Mouse (Mus musculus): Measurements from ENCODE around the gene Dbr1. TPM values are rescaled to one million over a fixed set of nuclear protein-coding genes. Genes with fewer than 3 reads are reported as not detected.
A peak's percentile ranks its signal among the peaks of the same experiment; 100 is the strongest.

Dbr1 gene
- polyA plus RNA-seq, 1 experiment = 7.5 TPM

DNA sequence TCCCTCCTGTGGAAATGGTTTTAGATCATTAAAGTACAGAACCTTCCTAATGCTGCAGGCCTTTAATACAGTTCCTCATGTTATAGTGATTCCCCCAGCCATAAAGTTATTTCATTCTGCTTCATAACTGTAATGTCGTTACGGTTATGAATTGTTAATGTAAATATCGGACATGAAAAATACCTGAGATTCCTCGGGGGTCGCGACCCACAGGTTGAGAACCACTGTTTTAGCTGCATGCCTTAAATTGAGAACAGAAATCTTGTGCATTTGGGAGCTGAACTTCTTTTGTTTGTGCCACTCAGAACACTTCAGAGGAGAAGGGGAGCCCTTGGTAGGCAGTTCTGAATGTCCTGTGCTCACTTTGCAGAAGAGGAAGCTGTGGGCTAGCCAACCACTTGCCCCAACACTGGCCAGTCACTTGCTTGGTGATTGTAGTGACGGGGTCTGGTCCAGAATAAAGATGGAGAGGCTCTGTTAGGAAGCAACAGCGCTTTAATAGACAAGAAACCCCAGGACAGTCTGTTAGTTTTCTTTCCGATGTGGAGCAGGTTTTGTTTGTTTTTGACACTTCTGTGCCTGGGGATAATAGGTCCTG, 55.0 kb downstream of the Dbr1 start:
- no peaks in the 10 kb centered on the region for H3K27me3 ChIP-seq (ENCODE audit: control insufficient read depth, insufficient read depth, insufficient read length)
- H3K4me3 ChIP-seq = peak overlapping the region; percentile 87
- peaks cover 47% of the 10 kb centered on the region for H3K79me2 ChIP-seq (ENCODE audit: control insufficient read depth, insufficient read depth)
- TF ChIP-seq MYOG (IDR thresholded peaks at IDR 0.05; ENCODE audit: control insufficient read depth in 1 of 3, insufficient read depth in 1 of 3, insufficient read length in 2 of 3, low read depth in 2 of 3) (no peak), POLR2AphosphoS2 (IDR thresholded peaks at IDR 0.05; ENCODE audit: insufficient read length, low read depth) (no peak), MYOD1 (IDR thresholded peaks at IDR 0.05; ENCODE audit: control insufficient read depth in 1 of 3, insufficient read length in 2 of 3, low read depth in 2 of 3) (no peak), SRF (IDR thresholded peaks at IDR 0.05; ENCODE audit: control insufficient read depth, insufficient read length, low read depth) (no peak), POLR2A (IDR thresholded peaks at IDR 0.05; ENCODE audit: insufficient read length, low read depth) (no peak), E2F4 (IDR thresholded peaks at IDR 0.05; ENCODE audit: insufficient read depth) (no peak), MAX (IDR thresholded peaks at IDR 0.05; ENCODE audit: low read depth) (no peak), CEBPB (IDR thresholded peaks at IDR 0.05; ENCODE audit: insufficient read depth, poor library complexity, severe bottlenecking) (no peak), TCF3 (IDR thresholded peaks at IDR 0.05; ENCODE audit: insufficient read length, low read depth) (no peak), TCF12 (IDR thresholded peaks at IDR 0.05; ENCODE audit: insufficient read depth, poor library complexity, severe bottlenecking) (no peak), REST (IDR thresholded peaks at IDR 0.05; ENCODE audit: insufficient read depth, insufficient read length) (no peak), USF1 (IDR thresholded peaks at IDR 0.05; ENCODE audit: low read depth) (no peak)
- H3ac ChIP-seq (ENCODE audit: control insufficient read depth, insufficient read length) = peak overlapping the region; percentile 36
- peak overlapping the region; percentile 66 for H3K4me2 ChIP-seq (ENCODE audit: low read depth)
- H3K36me3 ChIP-seq (ENCODE audit: control insufficient read depth, insufficient read depth) = no peaks in the 10 kb centered on the region

DNA sequence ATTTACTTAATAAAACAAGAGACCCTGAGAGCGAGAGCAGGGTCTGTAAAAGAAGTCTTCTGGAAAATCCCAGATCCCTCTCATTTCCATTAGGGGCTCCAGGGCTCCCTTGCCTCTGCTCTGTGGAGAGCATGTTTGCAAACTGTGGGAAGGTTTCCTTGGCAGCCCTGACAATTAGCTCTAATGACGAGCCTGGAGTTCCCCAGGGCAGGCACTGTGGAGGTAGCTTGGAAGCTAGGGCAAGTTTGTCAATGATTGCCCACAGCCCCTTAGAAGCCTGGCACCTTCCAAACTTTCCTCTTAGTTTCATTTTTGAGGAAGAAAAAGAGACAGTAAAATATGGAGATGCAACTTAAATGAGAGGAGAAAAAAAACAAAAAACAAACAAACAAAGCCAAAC, 56.2 kb downstream of the Dbr1 start:
- H3K79me2 ChIP-seq (ENCODE audit: control insufficient read depth, insufficient read depth) = peaks cover 47% of the 10 kb centered on the region
- no peaks in the 10 kb centered on the region for H3K36me3 ChIP-seq (ENCODE audit: control insufficient read depth, insufficient read depth)
- no peak overlapping the region for H3ac ChIP-seq (ENCODE audit: control insufficient read depth, insufficient read length)
- TF ChIP-seq TCF12 (IDR thresholded peaks at IDR 0.05; ENCODE audit: insufficient read depth, poor library complexity, severe bottlenecking) = no peak
- TF ChIP-seq CEBPB (IDR thresholded peaks at IDR 0.05; ENCODE audit: insufficient read depth, poor library complexity, severe bottlenecking) = no peak
- TF ChIP-seq POLR2A (IDR thresholded peaks at IDR 0.05; ENCODE audit: insufficient read length, low read depth) = no peak
- TF ChIP-seq MYOD1 (IDR thresholded peaks at IDR 0.05; ENCODE audit: control insufficient read depth in 1 of 3, insufficient read length in 2 of 3, low read depth in 2 of 3) = no peak
- TF ChIP-seq TCF3 (IDR thresholded peaks at IDR 0.05; ENCODE audit: insufficient read length, low read depth) = no peak
- no peak for TF ChIP-seq MYOG (IDR thresholded peaks at IDR 0.05; ENCODE audit: control insufficient read depth in 1 of 3, insufficient read depth in 1 of 3, insufficient read length in 2 of 3, low read depth in 2 of 3)
- no peak for TF ChIP-seq USF1 (IDR thresholded peaks at IDR 0.05; ENCODE audit: low read depth)
- TF ChIP-seq SRF (IDR thresholded peaks at IDR 0.05; ENCODE audit: control insufficient read depth, insufficient read length, low read depth) = no peak
- TF ChIP-seq MAX (IDR thresholded peaks at IDR 0.05; ENCODE audit: low read depth) = no peak
- TF ChIP-seq E2F4 (IDR thresholded peaks at IDR 0.05; ENCODE audit: insufficient read depth) = no peak
- no peak for TF ChIP-seq REST (IDR thresholded peaks at IDR 0.05; ENCODE audit: insufficient read depth, insufficient read length)
- no peak for TF ChIP-seq POLR2AphosphoS2 (IDR thresholded peaks at IDR 0.05; ENCODE audit: insufficient read length, low read depth)
- H3K27me3 ChIP-seq (ENCODE audit: control insufficient read depth, insufficient read depth, insufficient read length) = no peaks in the 10 kb centered on the region
- no peak overlapping the region for H3K4me3 ChIP-seq
- peak overlapping the region; percentile 65 for H3K4me2 ChIP-seq (ENCODE audit: low read depth)

DNA sequence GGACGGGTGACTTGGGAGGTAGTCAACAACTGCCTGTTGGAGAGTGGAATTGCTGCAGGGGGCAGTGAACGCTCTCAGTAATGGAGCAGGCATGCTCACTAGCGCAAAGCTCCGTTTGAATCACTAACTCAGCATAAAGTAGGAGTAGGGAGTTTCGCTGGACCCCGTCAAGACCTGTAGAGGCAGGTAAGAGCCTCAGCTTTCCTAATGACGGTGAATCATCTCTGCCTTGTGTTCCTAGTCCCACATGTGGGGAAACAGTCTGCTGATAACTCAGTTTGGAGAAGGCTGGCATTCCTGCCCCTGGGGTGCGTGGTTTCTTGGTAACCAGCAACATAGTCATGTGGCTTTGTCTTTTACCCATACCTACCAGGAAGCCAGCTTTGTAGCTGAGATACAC, 56.7 kb downstream of the Dbr1 start:
- H3K4me2 ChIP-seq (ENCODE audit: low read depth) = peak overlapping the region; percentile 65

More for the DNA sequence above, 56.7 kb downstream of the Dbr1 start:
- no peaks in the 10 kb centered on the region for H3K36me3 ChIP-seq (ENCODE audit: control insufficient read depth, insufficient read depth)
- H3ac ChIP-seq (ENCODE audit: control insufficient read depth, insufficient read length) = no peak overlapping the region
- no peak for TF ChIP-seq CEBPB (IDR thresholded peaks at IDR 0.05; ENCODE audit: insufficient read depth, poor library complexity, severe bottlenecking)
- TF ChIP-seq POLR2AphosphoS2 (IDR thresholded peaks at IDR 0.05; ENCODE audit: insufficient read length, low read depth) = no peak
- no peak for TF ChIP-seq POLR2A (IDR thresholded peaks at IDR 0.05; ENCODE audit: insufficient read length, low read depth)
- TF ChIP-seq TCF12 (IDR thresholded peaks at IDR 0.05; ENCODE audit: insufficient read depth, poor library complexity, severe bottlenecking) = no peak
- TF ChIP-seq USF1 (IDR thresholded peaks at IDR 0.05; ENCODE audit: low read depth) = no peak
- no peak for TF ChIP-seq E2F4 (IDR thresholded peaks at IDR 0.05; ENCODE audit: insufficient read depth)
- no peak for TF ChIP-seq TCF3 (IDR thresholded peaks at IDR 0.05; ENCODE audit: insufficient read length, low read depth)
- TF ChIP-seq REST (IDR thresholded peaks at IDR 0.05; ENCODE audit: insufficient read depth, insufficient read length) = no peak
- no peak for TF ChIP-seq MAX (IDR thresholded peaks at IDR 0.05; ENCODE audit: low read depth)
- TF ChIP-seq MYOG (IDR thresholded peaks at IDR 0.05; ENCODE audit: control insufficient read depth in 1 of 3, insufficient read depth in 1 of 3, insufficient read length in 2 of 3, low read depth in 2 of 3) = no peak
- TF ChIP-seq SRF (IDR thresholded peaks at IDR 0.05; ENCODE audit: control insufficient read depth, insufficient read length, low read depth) = no peak
- TF ChIP-seq MYOD1 (IDR thresholded peaks at IDR 0.05; ENCODE audit: control insufficient read depth in 1 of 3, insufficient read length in 2 of 3, low read depth in 2 of 3) = no peak
- no peaks in the 10 kb centered on the region for H3K27me3 ChIP-seq (ENCODE audit: control insufficient read depth, insufficient read depth, insufficient read length)
- H3K79me2 ChIP-seq (ENCODE audit: control insufficient read depth, insufficient read depth) = peaks cover 47% of the 10 kb centered on the region
- H3K4me3 ChIP-seq = no peak overlapping the region

Other genes starting within 250 kb of the Dbr1 start
- gene Esyt3, start 217.2 kb upstream of the Dbr1 start, polyA plus RNA-seq (2012; fragmentation: generic; extraction: Trizol) = 0.01 TPM
- 18.8 TPM for gene Mras, start 138.4 kb upstream of the Dbr1 start, polyA plus RNA-seq (2012; fragmentation: generic; extraction: Trizol)
- not detected for gene Nme9, start 124.3 kb upstream of the Dbr1 start, polyA plus RNA-seq (2012; fragmentation: generic; extraction: Trizol)
- 10.4 TPM for gene Armc8, start 6.9 kb upstream of the Dbr1 start, polyA plus RNA-seq (2012; fragmentation: generic; extraction: Trizol)
- gene A4gnt, start 36.7 kb downstream of the Dbr1 start, polyA plus RNA-seq (2012; fragmentation: generic; extraction: Trizol) = not detected
- 6.5 TPM for gene Dzip1l, start 53.7 kb downstream of the Dbr1 start, polyA plus RNA-seq (2012; fragmentation: generic; extraction: Trizol)
- not detected for gene Cldn18, start 141.5 kb downstream of the Dbr1 start, polyA plus RNA-seq (2012; fragmentation: generic; extraction: Trizol)

All from myocyte (in vitro differentiated cells).